Mouse (Mus musculus) forebrain, embryonic 13.5 days (tissue): ENCODE results near the gene Tapt1. TPM values are rescaled to one million over a fixed set of nuclear protein-coding genes. Genes with fewer than 3 reads are reported as not detected.
"Not testable (repeated sequence)": the region's sequence is repeated elsewhere in the genome, so short reads cannot be mapped to it uniquely, and the experiment has no call there.

Source experiments
- ATAC-seq: fragments of 200-750 bp; cut with Nextera tagmentation; 2 replicates; pipeline ENCODE4 v1.8.0; 2017
- H3K27ac ChIP-seq: fragments of 300-500 bp; sonication (generic); 2 replicates; pipeline ENCODE4 v1.5.1; 2015; ENCODE audit warnings: inconsistent platforms, mild to moderate bottlenecking, moderate library complexity
- H3K27me3 ChIP-seq: fragments of 300-500 bp; sonication (generic); 2 replicates; pipeline ENCODE4 v1.6.1; 2015; ENCODE audit warnings: mild to moderate bottlenecking, inconsistent platforms
- H3K36me3 ChIP-seq: fragments of 300-500 bp; sonication (generic); 2 replicates; pipeline ENCODE4 v1.6.1; 2015; ENCODE audit warnings: mild to moderate bottlenecking, inconsistent platforms; ENCODE audit not compliant: poor library complexity, severe bottlenecking
- H3K4me1 ChIP-seq: fragments of 300-500 bp; sonication (generic); 2 replicates; pipeline ENCODE4 v1.6.1; 2015; ENCODE audit warnings: inconsistent platforms
- H3K4me2 ChIP-seq: fragments of 300-500 bp; sonication (generic); 2 replicates; pipeline ENCODE4 v1.6.1; 2015; ENCODE audit warnings: inconsistent platforms, mild to moderate bottlenecking, moderate library complexity
- H3K4me3 ChIP-seq: fragments of 300-500 bp; sonication (generic); 2 replicates; pipeline ENCODE4 v1.5.1; 2015; ENCODE audit warnings: mild to moderate bottlenecking, inconsistent platforms
- H3K9ac ChIP-seq: fragments of 300-500 bp; sonication (generic); 2 replicates; pipeline ENCODE4 v1.6.1; 2015; ENCODE audit warnings: mild to moderate bottlenecking, inconsistent platforms
- H3K9me3 ChIP-seq: fragments of 300-500 bp; sonication (generic); replicated peaks from 2 replicates; pipeline ENCODE4 v1.6.1; 2016; ENCODE audit warnings: inconsistent platforms
- WGBS: fragments of 180-500 bp; shearing (Covaris S2); methylation state at CpG from one replicate; pipeline ENCODE4 v1.1.7; 2015; 5-methylcytosine and 5-hydroxymethylcytosine counted together
- polyA plus RNA-seq: library from polyadenylated mRNA; unstranded; fragments of >200 nt; fragmentation: Nextera tagmentation; extraction: Ambion mirVana; gene quantifications from 2 replicates; pipeline ENCODE4 v1.2.1, GENCODE M21; 2015

Tapt1 gene
- polyA plus RNA-seq, 1 experiment from 2014 or later, result 23.8 TPM

DNA sequence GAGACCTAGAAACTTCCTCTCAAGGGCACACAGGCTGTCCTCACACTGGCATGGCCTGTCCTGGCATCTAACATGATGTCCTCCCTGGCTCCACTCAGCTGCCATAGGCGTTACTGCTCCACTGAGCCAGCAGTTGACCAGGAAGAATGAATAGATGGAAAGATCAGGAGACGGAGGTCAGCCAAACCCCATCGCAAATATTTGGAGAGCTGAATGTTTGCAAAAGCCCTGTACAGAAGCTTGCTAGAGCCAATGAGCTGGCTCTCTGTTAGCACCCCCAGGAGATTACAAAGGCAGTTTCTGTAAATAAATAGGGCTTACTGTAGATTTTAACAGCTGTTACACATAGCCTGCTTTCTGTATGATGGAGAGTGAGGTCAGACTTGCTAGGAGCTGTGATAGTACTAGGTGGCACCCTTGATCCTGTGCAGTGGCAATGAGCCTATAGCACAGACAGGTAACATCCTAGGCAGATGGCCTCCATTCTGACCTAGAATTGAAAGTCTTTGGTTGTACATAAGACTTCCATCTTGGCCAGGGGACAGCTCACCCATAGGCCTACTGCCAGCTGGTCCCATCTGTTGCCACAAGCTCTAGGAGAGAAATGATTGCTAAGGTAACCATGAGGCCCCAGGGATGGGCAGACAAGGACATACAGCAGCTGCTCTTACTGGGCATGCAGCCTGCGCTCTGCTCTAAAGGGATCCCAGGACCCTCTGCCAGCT is 74.9 kb downstream of the Tapt1 start:
- Histone ChIP-seq H3K4me1 (no peaks in the 10 kb centered on the region), H3K9me3 (no peaks in the 10 kb centered on the region), H3K9ac (no peak overlapping the region), H3K36me3 (no peaks in the 10 kb centered on the region), H3K27me3 (no peaks in the 10 kb centered on the region), H3K4me3 (no peak overlapping the region), H3K4me2 (no peak overlapping the region), H3K27ac (no peak overlapping the region)
- WGBS, result 91% methylated on average over 4 of the region's 4 CpGs
- ATAC-seq, result peak; percentile 67; the same call in 1 of the 2 replicates

DNA sequence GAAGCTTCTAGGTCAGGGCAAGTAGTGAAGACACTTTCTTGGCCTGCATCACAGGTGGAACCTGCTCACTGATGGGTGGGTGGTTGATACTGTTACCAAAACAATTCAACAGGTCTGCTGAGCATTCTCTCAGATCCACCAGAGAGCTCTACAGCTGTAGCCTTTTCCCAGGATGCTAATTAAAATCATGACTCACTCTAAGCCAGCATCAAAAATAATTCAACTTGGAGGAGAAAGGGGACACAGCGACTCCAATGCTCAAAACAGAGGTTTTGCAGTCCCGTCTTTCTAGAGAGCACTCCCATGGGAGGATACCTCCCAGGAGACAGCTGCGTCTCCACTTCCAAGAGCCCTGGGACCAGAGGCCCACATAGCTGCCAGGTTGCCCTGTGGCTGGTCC is 78.7 kb downstream of the Tapt1 start:
- Histone ChIP-seq H3K9me3 (no peaks in the 10 kb centered on the region), H3K9ac (no peak overlapping the region), H3K4me3 (no peak overlapping the region), H3K4me2 (no peak overlapping the region), H3K27ac (no peak overlapping the region), H3K4me1 (peaks cover 8% of the 10 kb centered on the region; the same call in 1 of the 2 replicates), H3K36me3 (no peaks in the 10 kb centered on the region), H3K27me3 (no peaks in the 10 kb centered on the region)
- WGBS, result 91% methylated on average over 3 of the region's 3 CpGs
- ATAC-seq, result no peak

DNA sequence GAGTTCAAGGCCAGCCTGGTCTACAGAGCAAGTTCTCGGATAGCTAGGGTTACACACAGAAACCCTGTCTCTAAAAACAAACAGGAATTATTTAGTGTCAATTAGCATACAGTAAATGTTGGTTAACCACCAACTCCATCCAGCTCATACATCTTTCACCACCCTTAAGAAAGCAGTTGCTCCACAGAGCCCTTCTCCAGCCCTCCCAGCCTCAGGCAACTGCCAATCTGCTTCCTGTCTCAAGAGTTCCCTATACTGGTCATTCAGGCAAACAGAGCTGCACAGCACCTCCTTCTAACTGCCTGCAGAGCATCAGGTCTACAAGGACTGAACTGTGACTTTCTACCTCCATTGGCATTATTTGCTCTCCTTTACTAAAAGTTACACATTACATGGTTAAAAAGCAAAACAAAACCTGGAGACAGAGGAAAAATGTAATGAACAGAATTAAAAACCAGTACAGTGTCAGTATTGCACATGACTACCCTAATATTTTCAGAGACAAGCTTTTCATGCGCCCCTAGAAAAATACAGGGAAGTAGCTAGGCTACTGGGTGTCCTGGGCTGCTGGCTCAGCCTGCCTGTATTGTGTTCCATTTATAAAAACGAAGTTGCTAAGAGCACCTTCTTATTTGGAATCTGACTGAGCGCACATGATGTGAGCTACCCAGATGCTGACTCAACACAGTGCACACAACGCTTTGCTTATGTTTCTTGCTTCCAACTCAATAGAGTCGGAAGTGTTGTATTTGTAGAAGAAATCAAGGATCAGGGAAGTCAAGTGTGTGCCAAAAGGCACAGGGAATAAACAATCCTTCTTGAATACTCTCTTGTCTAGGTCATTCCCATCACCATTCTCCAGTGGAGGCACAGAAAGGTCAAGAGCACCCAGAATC is 79.7 kb downstream of the Tapt1 start:
- no peak overlapping the region for H3K9ac ChIP-seq
- no peaks in the 10 kb centered on the region for H3K36me3 ChIP-seq
- H3K9me3 ChIP-seq, result no peaks in the 10 kb centered on the region
- WGBS, result 83% methylated on average over 6 of the region's 6 CpGs
- H3K27ac ChIP-seq, result no peak overlapping the region
- no peak for ATAC-seq
- H3K4me3 ChIP-seq, result no peak overlapping the region
- peaks cover 8% of the 10 kb centered on the region; the same call in 1 of the 2 replicates for H3K4me1 ChIP-seq
- no peaks in the 10 kb centered on the region for H3K27me3 ChIP-seq
- no peak overlapping the region for H3K4me2 ChIP-seq

DNA sequence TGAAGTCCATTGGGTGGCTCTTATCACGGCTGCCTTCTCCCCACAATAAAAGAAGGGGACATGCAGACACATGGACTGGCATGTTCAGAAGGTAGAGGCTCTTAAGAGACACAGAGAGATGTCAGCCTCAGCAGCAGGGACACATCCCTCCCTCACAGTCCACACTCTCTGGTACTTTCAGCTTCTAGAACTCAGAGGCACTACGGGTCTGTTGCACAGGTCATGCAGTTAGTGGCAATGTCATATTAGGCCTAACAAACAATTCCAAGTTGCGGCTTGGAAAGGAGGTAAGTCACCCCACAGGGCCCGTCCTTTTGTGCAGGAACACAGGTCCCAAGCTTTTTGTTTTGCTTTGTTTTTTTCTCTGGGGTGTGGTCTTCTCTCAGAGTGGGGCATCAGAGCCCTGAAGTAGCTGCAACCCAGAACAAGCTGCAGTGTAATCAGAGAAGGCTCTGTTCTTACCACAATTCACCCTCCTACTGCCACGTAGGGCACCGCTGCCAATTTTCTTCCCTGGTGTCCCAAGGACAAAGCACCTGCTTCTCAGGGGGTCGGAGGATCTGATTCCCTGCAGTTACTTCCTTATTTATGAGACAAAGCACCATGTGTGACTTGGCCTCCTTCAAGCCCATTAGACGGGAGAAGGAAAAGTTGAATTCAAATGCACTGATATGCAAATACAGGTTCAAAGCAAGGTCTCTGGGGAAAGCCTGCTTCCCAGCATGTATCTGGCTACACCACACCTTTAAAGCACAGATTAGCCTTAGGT is 82.8 kb downstream of the Tapt1 start:
- Histone ChIP-seq H3K4me1 (peaks cover 8% of the 10 kb centered on the region; the same call in 1 of the 2 replicates), H3K4me2 (no peak overlapping the region), H3K27me3 (no peaks in the 10 kb centered on the region), H3K36me3 (no peaks in the 10 kb centered on the region), H3K27ac (no peak overlapping the region), H3K9me3 (no peaks in the 10 kb centered on the region), H3K4me3 (no peak overlapping the region), H3K9ac (no peak overlapping the region)
- WGBS, result 13% methylated on average over 8 of the region's 8 CpGs
- ATAC-seq, result no peak

DNA sequence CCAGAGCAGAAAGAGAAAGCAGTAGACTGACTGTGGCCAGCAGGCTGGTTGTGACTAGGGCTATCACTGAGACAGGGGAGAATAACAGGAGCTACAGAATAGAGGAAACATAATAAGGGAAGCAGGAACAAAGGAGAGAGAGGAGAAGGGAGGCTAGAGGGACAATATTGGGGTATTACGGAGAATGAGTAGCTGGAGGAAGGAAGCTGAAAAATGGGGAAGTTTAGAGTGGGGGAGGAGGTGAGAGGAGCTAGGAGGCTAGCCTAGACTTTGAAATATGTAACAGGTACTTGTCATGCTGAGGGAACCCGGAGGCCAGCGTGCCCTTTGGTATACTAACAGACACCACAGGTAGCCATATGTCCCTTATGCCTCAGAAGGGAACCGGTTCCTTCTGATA is 98.9 kb downstream of the Tapt1 start:
- H3K4me1 ChIP-seq, result no peaks in the 10 kb centered on the region
- ATAC-seq, result no peak
- H3K9me3 ChIP-seq, result no peaks in the 10 kb centered on the region
- H3K4me3 ChIP-seq, result no peak overlapping the region
- H3K27me3 ChIP-seq, result no peaks in the 10 kb centered on the region
- no peak overlapping the region for H3K4me2 ChIP-seq
- WGBS, result 84% methylated on average over 4 of the region's 4 CpGs
- H3K36me3 ChIP-seq, result no peaks in the 10 kb centered on the region
- no peak overlapping the region for H3K27ac ChIP-seq
- no peak overlapping the region for H3K9ac ChIP-seq

DNA sequence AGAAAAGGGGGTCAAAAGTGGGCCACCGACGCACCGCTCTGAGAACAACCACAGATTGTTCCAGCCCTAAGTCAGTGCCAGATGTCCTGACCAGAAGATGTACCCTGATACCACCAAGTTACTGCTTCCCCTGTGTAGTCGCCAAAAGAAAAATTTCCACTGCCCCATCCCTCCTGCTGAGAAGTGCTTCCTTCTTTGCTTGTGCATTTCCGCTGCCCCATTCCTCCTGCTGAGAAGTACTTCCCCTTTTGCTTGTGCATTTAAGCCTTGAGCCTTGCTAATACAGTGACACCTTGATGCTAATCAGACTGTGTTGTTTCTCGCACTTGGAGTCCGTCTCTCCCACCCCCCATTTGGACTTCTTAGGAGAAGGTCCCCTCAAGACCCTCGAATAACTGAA is 99.9 kb downstream of the Tapt1 start:
- not testable (repeated sequence) for H3K27me3 ChIP-seq, H3K36me3 ChIP-seq, H3K9me3 ChIP-seq, ATAC-seq, H3K4me1 ChIP-seq, H3K9ac ChIP-seq, H3K4me3 ChIP-seq, H3K4me2 ChIP-seq, H3K27ac ChIP-seq
- 90% methylated on average over 8 of the region's 8 CpGs for WGBS

Other genes with a start within 250 kb of the Tapt1 start
- 1.3 and 1.4 TPM in 2 replicates for gene Fgfbp1, start 244.8 kb downstream of the Tapt1 start, polyA plus RNA-seq
- 66.6 and 74.5 TPM in 2 replicates for gene Prom1, start 124.6 kb downstream of the Tapt1 start, polyA plus RNA-seq